Mouse (Mus musculus) liver, embryonic 16.5 days (tissue): ENCODE measurements at regions not wholly inside any gene's neighbourhood (a gene's known extent, or its start where the extent isn't known, plus 50 kb on each side); places are given as distances from the start of the nearest gene placed in this dataset.

Source experiments
- ATAC-seq: fragments of 200-750 bp; cut with Nextera tagmentation; 2 replicates; pipeline ENCODE4 v1.8.0; 2017; ENCODE audit warnings: low read depth, mild to moderate bottlenecking, moderate number of reproducible peaks, moderate library complexity
- H3K27ac ChIP-seq: fragments of 300-500 bp; sonication (generic); 2 replicates; pipeline ENCODE4 v1.5.1; 2014; ENCODE audit warnings: mild to moderate bottlenecking, low read length
- H3K27me3 ChIP-seq: fragments of 300-500 bp; sonication (generic); 2 replicates; pipeline ENCODE4 v1.6.1; 2014; ENCODE audit warnings: low read depth, low read length, mixed read lengths; ENCODE audit not compliant: control insufficient read depth, insufficient read depth
- H3K36me3 ChIP-seq: fragments of 300-500 bp; sonication (generic); 2 replicates; pipeline ENCODE4 v1.6.1; 2014; ENCODE audit warnings: mild to moderate bottlenecking; ENCODE audit not compliant: control insufficient read depth, insufficient read depth
- H3K4me1 ChIP-seq: fragments of 300-500 bp; sonication (generic); 2 replicates; pipeline ENCODE4 v1.6.1; 2014; ENCODE audit warnings: low read depth, low read length, mixed read lengths; ENCODE audit not compliant: control insufficient read depth
- H3K4me2 ChIP-seq: fragments of 300-500 bp; sonication (generic); 2 replicates; pipeline ENCODE4 v1.6.1; 2014; ENCODE audit warnings: low read depth, low read length, mixed read lengths
- H3K4me3 ChIP-seq: fragments of 300-500 bp; sonication (generic); 2 replicates; pipeline ENCODE4 v1.5.1; 2014; ENCODE audit warnings: low read depth, mild to moderate bottlenecking, low read length
- H3K9ac ChIP-seq: fragments of 300-500 bp; sonication (generic); 2 replicates; pipeline ENCODE4 v1.6.1; 2014; ENCODE audit warnings: low read depth, low read length
- H3K9me3 ChIP-seq: fragments of 300-500 bp; sonication (generic); replicated peaks from 2 replicates; pipeline ENCODE4 v1.6.1; 2016; ENCODE audit warnings: low read length; ENCODE audit not compliant: control insufficient read depth
- whole genome bisulfite sequencing: fragments of 180-500 bp; shearing (Covaris S2); extraction: QIAGEN DNeasy Blood & Tissue Kit; methylation state at CpG from one replicate; pipeline ENCODE4 v1.1.7; 2014; ENCODE audit not compliant: insufficient replicate concordance; 5-methylcytosine and 5-hydroxymethylcytosine counted together

GRCm38 (mm10) chr4:114748131-114748530 is 73.4 kb upstream of the Gm12830 start:
- Histone ChIP-seq H3K4me2 (no peak overlapping the region), H3K4me1 (no peaks in the 10 kb centered on the region), H3K27ac (no peak overlapping the region), H3K9ac (no peak overlapping the region), H3K9me3 (no peaks in the 10 kb centered on the region), H3K4me3 (no peak overlapping the region), H3K27me3 (no peaks in the 10 kb centered on the region), H3K36me3 (no peaks in the 10 kb centered on the region)
- 25% methylated on average over 2 of the region's 2 CpGs for WGBS
- no peak for ATAC-seq

- H3K9ac ChIP-seq, result no peak overlapping the region
- H3K9me3 ChIP-seq, result no peaks in the 10 kb centered on the region
- no peak overlapping the region for H3K4me3 ChIP-seq
- H3K4me1 ChIP-seq, result no peaks in the 10 kb centered on the region
- H3K27me3 ChIP-seq, result no peaks in the 10 kb centered on the region
- no peak for ATAC-seq
- no peak overlapping the region for H3K4me2 ChIP-seq
- no peaks in the 10 kb centered on the region for H3K36me3 ChIP-seq
- H3K27ac ChIP-seq, result no peak overlapping the region
Observed at GRCm38 (mm10) chr4:114759837-114760236, 61.7 kb upstream of the Gm12830 start.

GRCm38 (mm10) chr4:114766643-114767393 is 54.7 kb upstream of the Gm12830 start:
- 62% methylated on average over 22 of the region's 22 CpGs for WGBS
- H3K9me3 ChIP-seq, result no peaks in the 10 kb centered on the region
- ATAC-seq, result no peak
- no peak overlapping the region for H3K4me2 ChIP-seq
- no peak overlapping the region for H3K9ac ChIP-seq
- no peak overlapping the region for H3K4me3 ChIP-seq
- no peaks in the 10 kb centered on the region for H3K27me3 ChIP-seq
- no peaks in the 10 kb centered on the region for H3K36me3 ChIP-seq
- H3K27ac ChIP-seq, result no peak overlapping the region
- no peaks in the 10 kb centered on the region for H3K4me1 ChIP-seq
